Mouse (Mus musculus): Measurements from ENCODE around the gene Fxyd1.

DNA sequence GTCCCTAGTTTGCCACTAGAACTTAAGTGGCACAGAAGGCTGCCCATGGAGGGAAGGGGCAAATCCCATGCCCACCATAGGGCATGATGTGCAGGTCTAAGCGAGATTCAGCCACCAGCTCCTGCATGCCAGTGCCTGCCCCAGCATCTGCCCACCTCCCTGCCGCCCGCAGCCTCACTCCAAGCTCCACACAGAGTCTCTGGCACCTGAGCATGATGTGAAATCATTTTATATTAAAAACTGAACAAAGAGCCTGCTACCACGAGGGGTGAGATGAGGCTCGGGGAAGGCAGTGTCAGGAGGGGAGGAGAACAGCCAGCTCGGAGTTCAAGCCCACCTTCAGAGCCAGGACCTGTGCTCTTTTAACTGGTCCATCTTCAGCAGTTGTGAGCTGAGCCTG is 13.3 kb upstream of the Fxyd1 start:
- no peak for TF ChIP-seq CTCF (IDR thresholded peaks at IDR 0.05; ENCODE audit: low read depth)
- TF ChIP-seq EP300 (IDR thresholded peaks at IDR 0.05; ENCODE audit: low read depth), result no peak

Data from liver, postnatal 0 days (tissue).